Mouse (Mus musculus): Measurements from ENCODE around the gene Taok3. TPM values are rescaled to one million over a fixed set of nuclear protein-coding genes. Genes with fewer than 3 reads are reported as not detected.

Taok3 gene
- polyA plus RNA-seq, 1 experiment from 2014 or later: 20.1 TPM

DNA sequence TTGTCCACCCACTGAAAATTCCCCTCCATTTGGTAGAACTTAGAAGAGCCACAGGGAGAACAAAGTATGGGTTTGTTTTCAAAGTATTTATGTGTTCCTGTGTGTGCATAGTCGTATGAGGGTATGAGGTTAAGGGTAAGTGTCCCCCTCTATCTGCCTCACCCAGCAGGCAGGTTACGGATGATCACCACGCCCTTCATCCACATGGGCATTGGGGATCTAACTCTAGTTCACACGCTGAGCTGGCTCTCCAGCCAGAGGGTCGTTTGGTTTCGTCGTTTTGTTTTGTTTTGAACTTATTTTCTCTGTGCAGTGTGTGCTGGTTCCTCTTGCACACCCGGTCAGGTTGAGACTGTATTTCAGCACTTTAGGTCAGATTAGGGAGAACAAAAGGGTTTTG, 17.7 kb downstream of the Taok3 start:
- H3K9ac ChIP-seq (replicated peaks; ENCODE audit: low read length): no peak overlapping the region
- H3K9me3 ChIP-seq (ENCODE audit: low read length): no peaks in the 10 kb centered on the region
- H3K4me2 ChIP-seq (replicated peaks; ENCODE audit: low read depth, low read length): no peak overlapping the region

DNA sequence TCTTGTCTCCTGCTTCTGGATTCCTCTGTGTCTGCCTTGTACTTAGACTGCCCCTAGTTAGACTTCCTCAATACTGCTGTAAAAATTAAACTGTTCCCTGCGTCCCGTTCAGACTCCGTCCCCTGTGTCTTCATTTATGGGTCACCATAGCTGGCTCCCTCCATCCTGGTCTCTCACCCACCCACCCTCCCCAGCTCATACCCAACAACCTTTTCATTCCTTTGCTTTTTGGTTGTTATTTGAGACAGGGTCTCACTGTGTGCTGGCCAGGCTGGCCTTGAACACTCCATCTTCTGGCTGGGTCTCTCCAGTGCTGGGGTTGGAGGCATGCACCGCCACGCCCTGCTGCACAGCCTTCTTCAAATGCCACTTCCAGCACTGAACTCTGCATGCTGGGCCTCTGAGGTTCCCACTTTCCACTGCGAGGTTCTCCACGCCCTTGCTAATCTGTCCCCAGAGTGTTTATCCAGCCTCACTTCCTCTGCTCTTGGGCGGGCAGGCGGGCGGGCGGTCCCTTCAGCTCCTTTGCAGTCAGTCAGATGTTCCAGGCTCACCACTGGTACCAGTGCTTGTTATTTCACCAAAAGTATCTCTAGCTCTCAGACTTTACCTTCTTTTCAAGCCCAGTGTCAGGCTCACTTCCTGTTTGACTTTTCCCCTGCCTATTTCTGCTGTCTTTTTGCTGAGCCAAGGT, 18.5 kb downstream of the Taok3 start:
- no peaks in the 10 kb centered on the region for H3K9me3 ChIP-seq (ENCODE audit: low read length)
- no peaks in the 10 kb centered on the region for H3K36me3 ChIP-seq (ENCODE audit: insufficient read depth, low read length)
- WGBS: 65% methylated on average over 11 of the region's 11 CpGs
- H3K4me1 ChIP-seq (ENCODE audit: insufficient read depth, low read length): peaks cover 45% of the 10 kb centered on the region
- no peak overlapping the region for H3K4me3 ChIP-seq (ENCODE audit: low read length)
- ATAC-seq (ENCODE audit: low FRiP score, low TSS enrichment): no peak
- no peak overlapping the region for H3K27ac ChIP-seq (ENCODE audit: low read length)
- H3K4me2 ChIP-seq (replicated peaks; ENCODE audit: low read depth, low read length): no peak overlapping the region
- no peak overlapping the region for H3K9ac ChIP-seq (replicated peaks; ENCODE audit: low read length)
- H3K27me3 ChIP-seq (ENCODE audit: insufficient read depth, low read length): no peaks in the 10 kb centered on the region

More for the DNA sequence above, 17.7 kb downstream of the Taok3 start:
- no peak for ATAC-seq (ENCODE audit: low FRiP score, low TSS enrichment)
- peak overlapping the region; percentile 2; the same call in 1 of the 2 replicates for H3K4me3 ChIP-seq (ENCODE audit: low read length)
- WGBS: 69% methylated on average over 8 of the region's 8 CpGs
- H3K4me1 ChIP-seq (ENCODE audit: insufficient read depth, low read length): peaks cover 45% of the 10 kb centered on the region
- no peaks in the 10 kb centered on the region for H3K27me3 ChIP-seq (ENCODE audit: insufficient read depth, low read length)
- no peaks in the 10 kb centered on the region for H3K36me3 ChIP-seq (ENCODE audit: insufficient read depth, low read length)
- H3K27ac ChIP-seq (ENCODE audit: low read length): no peak overlapping the region

DNA sequence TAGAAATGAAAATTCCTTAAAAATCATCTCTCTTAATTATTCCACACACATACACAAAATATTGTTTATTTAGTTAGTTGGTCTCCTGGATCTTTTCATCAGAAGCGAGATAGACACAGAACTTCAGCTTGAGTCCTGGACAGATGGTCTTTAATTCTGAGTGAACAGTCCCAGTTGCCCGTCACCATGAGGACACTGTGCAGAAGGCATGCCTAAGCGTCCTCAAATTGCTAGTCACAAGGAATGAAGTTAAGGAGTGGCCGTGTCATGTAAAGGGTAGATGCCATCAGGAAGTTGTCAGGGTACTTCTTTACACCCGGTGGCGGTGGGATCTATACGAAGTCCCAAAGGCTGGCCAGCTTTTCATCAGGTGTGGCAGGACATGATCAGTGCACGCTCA, 19.9 kb downstream of the Taok3 start:
- H3K9me3 ChIP-seq (ENCODE audit: low read length): no peaks in the 10 kb centered on the region
- H3K9ac ChIP-seq (replicated peaks; ENCODE audit: low read length): no peak overlapping the region
- no peak overlapping the region for H3K4me2 ChIP-seq (replicated peaks; ENCODE audit: low read depth, low read length)
- no peaks in the 10 kb centered on the region for H3K36me3 ChIP-seq (ENCODE audit: insufficient read depth, low read length)
- peaks cover 35% of the 10 kb centered on the region for H3K4me1 ChIP-seq (ENCODE audit: insufficient read depth, low read length)
- H3K27ac ChIP-seq (ENCODE audit: low read length): no peak overlapping the region
- ATAC-seq (ENCODE audit: low FRiP score, low TSS enrichment): no peak
- WGBS: 76% methylated on average over 8 of the region's 8 CpGs
- H3K4me3 ChIP-seq (ENCODE audit: low read length): no peak overlapping the region
- H3K27me3 ChIP-seq (ENCODE audit: insufficient read depth, low read length): no peaks in the 10 kb centered on the region

DNA sequence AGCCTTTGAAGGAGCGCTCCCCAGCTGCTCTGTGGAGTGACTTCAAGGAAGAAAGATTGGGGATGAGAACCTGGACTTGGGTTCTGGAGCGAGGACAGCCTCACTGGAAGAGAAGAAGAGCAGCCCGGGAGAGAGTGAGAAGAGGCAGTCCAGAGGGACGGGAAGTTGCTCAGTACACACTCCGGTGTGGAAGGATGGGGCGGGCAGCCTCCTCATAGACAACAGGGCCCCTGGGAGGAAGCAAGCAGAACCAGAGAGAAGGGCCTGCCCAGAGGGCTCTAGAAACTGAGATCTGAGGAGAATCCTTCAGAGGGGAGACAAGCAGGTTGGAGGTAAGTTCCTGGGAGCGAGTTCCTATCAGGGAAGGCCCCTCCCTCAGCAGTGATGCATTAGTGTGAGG, 20.4 kb downstream of the Taok3 start:
- ATAC-seq (ENCODE audit: low FRiP score, low TSS enrichment): no peak
- Histone ChIP-seq H3K9ac (replicated peaks; ENCODE audit: low read length) (no peak overlapping the region), H3K27ac (ENCODE audit: low read length) (no peak overlapping the region), H3K4me3 (ENCODE audit: low read length) (no peak overlapping the region), H3K36me3 (ENCODE audit: insufficient read depth, low read length) (no peaks in the 10 kb centered on the region), H3K4me1 (ENCODE audit: insufficient read depth, low read length) (peaks cover 30% of the 10 kb centered on the region), H3K4me2 (replicated peaks; ENCODE audit: low read depth, low read length) (no peak overlapping the region), H3K27me3 (ENCODE audit: insufficient read depth, low read length) (no peaks in the 10 kb centered on the region), H3K9me3 (ENCODE audit: low read length) (no peaks in the 10 kb centered on the region)
- WGBS: 73% methylated on average over 7 of the region's 7 CpGs

DNA sequence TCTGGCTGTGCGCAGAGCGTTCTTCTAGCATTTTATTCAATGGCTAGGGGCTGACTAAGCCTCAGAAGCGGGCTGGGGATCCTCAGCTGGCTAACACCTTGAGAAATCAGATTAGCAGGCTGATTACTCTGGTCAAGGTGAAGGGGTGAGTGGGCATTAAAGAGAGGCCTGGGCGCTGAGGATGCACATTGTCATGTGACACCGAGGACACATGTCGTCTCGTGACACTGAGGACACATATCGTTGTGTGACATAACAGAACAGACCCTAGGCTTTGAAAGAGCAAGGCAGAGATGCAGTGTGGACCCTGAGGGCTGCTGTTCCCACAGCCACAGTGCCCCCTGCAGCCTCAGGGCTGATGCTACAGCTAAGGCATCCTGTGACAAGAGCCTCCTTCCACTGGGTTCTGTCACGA, 23.8 kb downstream of the Taok3 start:
- no peaks in the 10 kb centered on the region for H3K27me3 ChIP-seq (ENCODE audit: insufficient read depth, low read length)
- H3K4me2 ChIP-seq (replicated peaks; ENCODE audit: low read depth, low read length): no peak overlapping the region
- no peak overlapping the region for H3K4me3 ChIP-seq (ENCODE audit: low read length)
- H3K36me3 ChIP-seq (ENCODE audit: insufficient read depth, low read length): no peaks in the 10 kb centered on the region
- WGBS: 50% methylated on average over 9 of the region's 9 CpGs
- H3K4me1 ChIP-seq (ENCODE audit: insufficient read depth, low read length): peaks cover 2% of the 10 kb centered on the region; the same call in 1 of the 2 replicates
- no peak overlapping the region for H3K27ac ChIP-seq (ENCODE audit: low read length)
- H3K9ac ChIP-seq (replicated peaks; ENCODE audit: low read length): no peak overlapping the region
- ATAC-seq (ENCODE audit: low FRiP score, low TSS enrichment): 0 out of 2 replicates have a peak, but pooled peaks have one; percentile 54
- peaks cover 5% of the 10 kb centered on the region for H3K9me3 ChIP-seq (ENCODE audit: low read length)

DNA sequence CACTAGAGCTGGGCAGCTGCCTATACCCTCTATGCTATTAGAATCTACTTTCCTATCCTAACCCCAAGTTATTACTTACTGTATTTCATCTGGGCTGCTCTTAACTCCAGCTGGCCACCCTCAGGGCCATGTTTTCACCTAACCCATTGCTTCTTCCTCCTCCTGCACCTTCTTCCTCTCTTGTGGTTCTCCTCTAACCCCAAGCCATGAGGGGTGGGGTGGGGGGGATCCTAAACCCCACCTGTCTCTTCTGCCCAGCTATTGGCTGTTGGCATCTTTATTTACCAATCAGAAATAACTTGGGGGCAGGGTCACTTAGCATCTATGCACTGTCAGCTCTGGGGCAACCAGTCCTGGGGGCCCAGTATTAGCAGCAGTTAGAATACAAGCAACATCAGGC, 26.2 kb downstream of the Taok3 start:
- H3K4me1 ChIP-seq (ENCODE audit: insufficient read depth, low read length): no peaks in the 10 kb centered on the region
- H3K27ac ChIP-seq (ENCODE audit: low read length): no peak overlapping the region
- H3K4me2 ChIP-seq (replicated peaks; ENCODE audit: low read depth, low read length): no peak overlapping the region
- H3K4me3 ChIP-seq (ENCODE audit: low read length): no peak overlapping the region
- H3K9ac ChIP-seq (replicated peaks; ENCODE audit: low read length): no peak overlapping the region
- H3K27me3 ChIP-seq (ENCODE audit: insufficient read depth, low read length): no peaks in the 10 kb centered on the region
- H3K9me3 ChIP-seq (ENCODE audit: low read length): peaks cover 5% of the 10 kb centered on the region
- no peaks in the 10 kb centered on the region for H3K36me3 ChIP-seq (ENCODE audit: insufficient read depth, low read length)
- ATAC-seq (ENCODE audit: low FRiP score, low TSS enrichment): no peak

DNA sequence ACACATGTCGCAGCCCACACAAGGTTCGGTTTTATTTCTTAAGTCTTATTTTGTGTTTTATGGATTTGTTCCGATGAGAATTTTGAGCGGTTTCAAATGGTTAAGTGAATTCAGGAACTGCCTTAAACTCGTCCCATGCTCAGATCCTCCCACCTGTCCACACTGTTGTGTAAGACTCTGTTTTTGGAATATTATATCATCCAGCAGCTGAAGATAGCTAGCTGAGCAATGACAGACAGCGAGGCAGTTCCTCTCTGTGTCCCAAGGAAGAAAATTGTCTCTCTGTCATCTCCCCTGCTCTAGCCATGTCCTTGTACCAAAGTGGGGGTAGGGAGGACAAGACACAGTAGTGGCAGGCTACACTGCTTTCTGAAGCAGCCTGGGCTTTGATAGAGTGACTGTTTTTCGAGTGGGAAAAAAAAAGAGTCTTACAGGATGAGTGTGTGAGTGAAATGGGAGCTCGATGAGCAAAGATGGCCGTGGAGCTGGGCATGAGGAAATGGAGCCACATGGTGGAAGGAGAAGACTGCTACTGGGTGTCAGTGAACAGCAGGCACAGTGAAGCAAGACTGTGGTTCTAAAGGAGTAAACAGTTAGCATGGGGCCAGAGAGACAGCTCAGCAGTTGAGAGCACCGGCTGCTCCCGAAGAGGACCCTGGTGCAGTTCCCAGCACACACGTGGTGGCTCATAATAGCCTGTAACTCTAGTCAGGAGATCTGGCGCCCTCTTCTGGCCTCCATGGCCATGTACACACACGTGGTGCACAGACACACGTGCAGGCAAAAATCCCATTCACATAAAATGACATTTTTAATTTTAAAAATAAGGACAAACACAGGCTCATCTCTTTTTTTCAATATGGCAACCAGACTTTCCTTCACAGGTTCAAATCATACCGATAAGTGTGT, 27.5 kb downstream of the Taok3 start:
- 89% methylated on average over 16 of the region's 16 CpGs for WGBS
- Histone ChIP-seq H3K4me2 (replicated peaks; ENCODE audit: low read depth, low read length) (no peak overlapping the region), H3K27me3 (ENCODE audit: insufficient read depth, low read length) (no peaks in the 10 kb centered on the region), H3K9me3 (ENCODE audit: low read length) (peaks cover 5% of the 10 kb centered on the region), H3K9ac (replicated peaks; ENCODE audit: low read length) (no peak overlapping the region), H3K4me3 (ENCODE audit: low read length) (no peak overlapping the region), H3K36me3 (ENCODE audit: insufficient read depth, low read length) (no peaks in the 10 kb centered on the region), H3K4me1 (ENCODE audit: insufficient read depth, low read length) (no peaks in the 10 kb centered on the region), H3K27ac (ENCODE audit: low read length) (no peak overlapping the region)
- ATAC-seq (ENCODE audit: low FRiP score, low TSS enrichment): no peak

DNA sequence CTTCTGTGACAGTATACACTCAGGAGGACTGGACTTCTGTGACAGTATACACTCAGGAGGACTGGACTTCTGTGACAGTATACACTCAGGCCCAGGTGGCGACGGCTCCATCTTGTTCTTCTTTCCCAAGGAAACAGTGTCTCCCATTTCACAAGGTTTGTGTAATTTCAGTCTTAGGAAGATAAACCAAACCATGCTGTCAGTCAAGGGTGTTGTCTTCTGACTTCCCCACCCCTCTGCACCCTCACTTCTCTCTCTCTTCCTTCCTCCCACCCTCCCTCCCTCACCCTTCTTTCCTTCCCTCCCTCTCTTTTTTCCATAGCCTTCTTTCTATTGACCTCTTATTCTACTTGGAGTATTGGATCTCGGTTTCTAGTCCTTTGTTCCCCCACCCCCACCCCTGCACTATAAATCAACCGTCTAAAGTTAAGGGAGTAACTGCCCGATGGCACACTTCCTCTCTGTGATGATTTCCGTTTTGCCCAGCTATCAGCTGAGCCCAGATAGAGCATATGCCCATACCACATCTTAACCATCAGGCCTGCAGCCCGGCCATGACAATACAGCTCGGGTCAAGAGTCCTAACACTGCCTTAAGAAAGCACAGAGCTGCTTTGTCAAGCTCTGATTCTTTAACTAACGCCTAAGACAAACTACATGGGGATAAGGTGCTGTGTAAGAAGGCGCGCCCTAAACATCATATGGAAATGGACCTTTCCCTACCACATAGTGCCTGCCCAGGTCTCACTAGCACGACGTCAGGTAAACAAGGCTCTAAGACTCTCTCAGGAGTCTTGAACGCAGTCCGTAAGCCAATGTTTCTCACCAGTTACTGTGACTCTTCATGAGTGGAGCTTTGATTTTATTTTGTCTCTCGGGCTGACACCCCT, 29.4 kb downstream of the Taok3 start:
- H3K4me2 ChIP-seq (replicated peaks; ENCODE audit: low read depth, low read length): no peak overlapping the region

DNA sequence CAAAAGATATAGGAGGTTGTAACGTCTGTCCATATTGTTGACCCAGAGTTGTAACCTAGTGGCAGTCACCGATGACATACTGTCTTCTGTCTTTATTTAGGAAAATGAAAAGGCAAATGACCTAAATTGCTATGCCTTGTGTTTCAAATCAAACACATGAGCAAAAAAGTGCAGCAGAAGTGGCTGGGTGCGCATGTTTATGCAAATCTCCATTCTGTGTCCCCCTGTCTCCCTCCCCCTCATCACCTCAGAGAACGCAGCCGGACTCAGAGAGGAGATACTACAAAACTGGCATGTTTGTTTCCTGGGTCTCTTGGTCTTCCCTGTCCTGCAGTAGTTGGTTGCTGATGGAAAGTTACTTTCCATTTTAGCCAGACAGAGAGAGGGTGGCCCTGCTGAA, 30.1 kb downstream of the Taok3 start:
- WGBS: 81% methylated on average over 5 of the region's 5 CpGs
- Histone ChIP-seq H3K9me3 (ENCODE audit: low read length) (peaks cover 5% of the 10 kb centered on the region), H3K36me3 (ENCODE audit: insufficient read depth, low read length) (no peaks in the 10 kb centered on the region), H3K27ac (ENCODE audit: low read length) (no peak overlapping the region), H3K27me3 (ENCODE audit: insufficient read depth, low read length) (no peaks in the 10 kb centered on the region), H3K4me1 (ENCODE audit: insufficient read depth, low read length) (no peaks in the 10 kb centered on the region), H3K4me3 (ENCODE audit: low read length) (no peak overlapping the region), H3K9ac (replicated peaks; ENCODE audit: low read length) (no peak overlapping the region), H3K4me2 (replicated peaks; ENCODE audit: low read depth, low read length) (no peak overlapping the region)
- ATAC-seq (ENCODE audit: low FRiP score, low TSS enrichment): no peak

More for the DNA sequence above, 29.4 kb downstream of the Taok3 start:
- ATAC-seq (ENCODE audit: low FRiP score, low TSS enrichment): no peak
- H3K36me3 ChIP-seq (ENCODE audit: insufficient read depth, low read length): no peaks in the 10 kb centered on the region
- peaks cover 5% of the 10 kb centered on the region for H3K9me3 ChIP-seq (ENCODE audit: low read length)
- H3K27ac ChIP-seq (ENCODE audit: low read length): no peak overlapping the region
- 59% methylated on average over 16 of the region's 16 CpGs for WGBS
- H3K4me3 ChIP-seq (ENCODE audit: low read length): no peak overlapping the region
- no peaks in the 10 kb centered on the region for H3K4me1 ChIP-seq (ENCODE audit: insufficient read depth, low read length)
- H3K27me3 ChIP-seq (ENCODE audit: insufficient read depth, low read length): no peaks in the 10 kb centered on the region
- no peak overlapping the region for H3K9ac ChIP-seq (replicated peaks; ENCODE audit: low read length)

Measured in kidney, embryonic 16.5 days (tissue).